Mouse (Mus musculus): Measurements from ENCODE around the gene Ncan. TPM values are rescaled to one million over a fixed set of nuclear protein-coding genes. Genes with fewer than 3 reads are reported as not detected.
"Not testable (repeated sequence)": the region's sequence is repeated elsewhere in the genome, so short reads cannot be mapped to it uniquely, and the experiment has no call there.

Ncan gene
- polyA plus RNA-seq, 1 experiment: 0.04 TPM

DNA sequence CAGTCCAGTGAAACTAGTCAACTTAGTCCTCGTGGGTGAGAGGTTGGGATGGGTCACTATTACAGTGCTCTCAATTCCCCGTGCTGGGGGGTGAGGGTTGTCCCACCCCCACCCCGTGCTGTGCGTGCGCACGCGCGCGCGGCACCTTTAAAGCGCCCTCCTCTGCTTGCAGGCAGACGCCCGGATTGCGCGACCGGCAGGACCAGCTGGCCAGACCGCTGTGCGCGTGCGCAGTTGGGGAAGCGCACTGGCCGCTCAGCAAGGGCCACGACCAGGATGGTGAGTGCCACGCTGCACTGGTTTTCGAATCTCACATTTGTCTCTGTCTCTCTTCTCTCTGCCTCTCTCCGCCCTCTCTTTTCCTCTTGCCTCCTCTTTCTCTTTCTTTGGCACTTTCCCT, 37.4 kb downstream of the Ncan start, which contains the start of gene Hapln4:
Hapln4 (plus strand) TSS at position 173 of the 400 bp plus-strand sequence.
- no peak within 1 kb of the TSS for H3K27ac ChIP-seq (ENCODE audit: insufficient read depth, low read depth, low read length)
- 1% methylated on average over 26 of the region's 26 CpGs for WGBS
- H3K4me3 ChIP-seq (ENCODE audit: low read depth, low read length): peak within 1 kb of the TSS; percentile 61
- peaks cover 20% of the 10 kb centered on the region for H3K4me1 ChIP-seq (ENCODE audit: control insufficient read depth, insufficient read depth, insufficient read length, low read length)
- peaks cover 16% of the 10 kb centered on the region for H3K36me3 ChIP-seq (ENCODE audit: control insufficient read depth, insufficient read depth, low read length)
- TF ChIP-seq POLR2A (IDR thresholded peaks at IDR 0.05; ENCODE audit: low read depth, low read length): no peak
- no peak for TF ChIP-seq CTCF (IDR thresholded peaks at IDR 0.05; ENCODE audit: extremely low read depth, insufficient read length, insufficient replicate concordance, low read depth, low read length)
- H3K27me3 ChIP-seq (ENCODE audit: control insufficient read depth, insufficient read depth, low read length): peaks cover 36% of the 10 kb centered on the region

DNA sequence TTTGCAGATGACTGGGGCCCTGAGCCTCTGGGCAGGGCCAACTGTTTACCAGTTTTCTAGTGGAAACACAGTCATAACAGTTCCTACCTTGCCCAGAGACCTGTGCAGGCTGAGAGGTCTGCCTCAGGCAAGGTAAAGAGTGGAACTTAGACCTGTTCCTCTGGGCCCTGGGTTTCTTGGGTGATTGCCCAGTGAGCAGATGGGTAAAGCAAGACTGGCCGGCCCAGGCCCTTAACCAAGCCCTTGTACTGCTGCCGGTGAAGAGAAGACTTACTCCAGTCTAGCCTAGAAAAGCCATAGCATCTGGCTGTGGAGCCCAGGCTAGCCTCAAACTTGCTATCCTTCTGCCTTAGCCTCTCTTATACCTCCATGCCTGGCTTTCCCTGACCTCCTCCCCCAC, 38.7 kb downstream of the Ncan start:
- Histone ChIP-seq H3K4me1 (ENCODE audit: control insufficient read depth, insufficient read depth, insufficient read length, low read length) (peaks cover 14% of the 10 kb centered on the region), H3K27ac (ENCODE audit: insufficient read depth, low read depth, low read length) (no peak overlapping the region), H3K27me3 (ENCODE audit: control insufficient read depth, insufficient read depth, low read length) (peaks cover 24% of the 10 kb centered on the region), H3K4me3 (ENCODE audit: low read depth, low read length) (no peak overlapping the region), H3K36me3 (ENCODE audit: control insufficient read depth, insufficient read depth, low read length) (peaks cover 27% of the 10 kb centered on the region)
- 79% methylated on average over 2 of the region's 2 CpGs for WGBS
- TF ChIP-seq CTCF (IDR thresholded peaks at IDR 0.05; ENCODE audit: extremely low read depth, insufficient read length, insufficient replicate concordance, low read depth, low read length) (no peak), POLR2A (IDR thresholded peaks at IDR 0.05; ENCODE audit: low read depth, low read length) (no peak)

DNA sequence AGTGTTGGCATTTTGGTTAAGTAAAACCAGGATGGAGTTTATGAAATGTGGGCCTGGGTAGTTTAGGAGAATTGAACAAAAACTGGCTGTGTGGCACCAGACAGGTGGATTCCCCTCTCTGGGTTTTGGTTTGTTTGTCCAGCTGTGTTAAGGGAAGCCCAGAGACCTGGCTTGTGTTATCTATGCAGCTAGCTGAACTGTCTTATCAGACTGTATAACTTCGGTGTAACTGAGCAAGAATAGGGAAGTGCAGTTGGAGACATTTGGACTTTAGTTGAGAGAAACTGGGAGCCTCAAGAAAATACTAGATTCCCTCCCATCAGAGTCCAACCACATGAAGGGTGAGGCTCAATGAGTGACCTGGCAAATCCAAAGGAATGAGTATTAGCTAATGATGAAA, 47.0 kb downstream of the Ncan start:
- Histone ChIP-seq H3K27me3 (ENCODE audit: control insufficient read depth, insufficient read depth, low read length) (no peaks in the 10 kb centered on the region), H3K4me3 (ENCODE audit: low read depth, low read length) (no peak overlapping the region; the same call in 1 of the 2 replicates), H3K27ac (ENCODE audit: insufficient read depth, low read depth, low read length) (peak overlapping the region; percentile 100), H3K36me3 (ENCODE audit: control insufficient read depth, insufficient read depth, low read length) (peaks cover 46% of the 10 kb centered on the region), H3K4me1 (ENCODE audit: control insufficient read depth, insufficient read depth, insufficient read length, low read length) (peaks cover 19% of the 10 kb centered on the region; the same call in 1 of the 2 replicates)
- WGBS: 25% methylated on average over 1 of the region's 1 CpGs
- TF ChIP-seq CTCF (IDR thresholded peaks at IDR 0.05; ENCODE audit: extremely low read depth, insufficient read length, insufficient replicate concordance, low read depth, low read length) (no peak), POLR2A (IDR thresholded peaks at IDR 0.05; ENCODE audit: low read depth, low read length) (no peak)

DNA sequence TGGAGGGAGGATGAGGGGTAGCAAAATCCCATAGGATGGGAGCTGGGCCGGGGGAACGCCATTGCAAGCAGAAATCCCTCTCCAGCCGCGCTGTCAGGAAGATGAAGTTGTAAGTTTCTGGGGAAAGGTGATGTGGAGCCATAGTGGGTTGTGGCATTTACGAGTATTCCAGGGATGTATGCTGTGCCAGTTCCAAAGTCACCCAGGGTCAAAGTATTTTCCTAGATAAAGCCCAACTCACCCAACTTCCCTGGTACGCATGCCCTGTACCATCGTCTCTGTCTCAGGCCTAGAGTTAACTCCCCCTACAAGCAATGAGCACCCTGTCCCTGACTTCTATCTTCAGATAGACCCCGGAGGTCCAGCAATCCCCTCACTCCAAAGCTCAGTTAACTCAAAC, 47.6 kb downstream of the Ncan start:
- TF ChIP-seq POLR2A (IDR thresholded peaks at IDR 0.05; ENCODE audit: low read depth, low read length) (no peak), CTCF (IDR thresholded peaks at IDR 0.05; ENCODE audit: extremely low read depth, insufficient read length, insufficient replicate concordance, low read depth, low read length) (no peak)
- H3K4me3 ChIP-seq (ENCODE audit: low read depth, low read length): peak overlapping the region; percentile 79
- peaks cover 19% of the 10 kb centered on the region; the same call in 1 of the 2 replicates for H3K4me1 ChIP-seq (ENCODE audit: control insufficient read depth, insufficient read depth, insufficient read length, low read length)
- H3K27ac ChIP-seq (ENCODE audit: insufficient read depth, low read depth, low read length): peak overlapping the region; percentile 100
- WGBS: 23% methylated on average over 8 of the region's 8 CpGs
- H3K27me3 ChIP-seq (ENCODE audit: control insufficient read depth, insufficient read depth, low read length): no peaks in the 10 kb centered on the region
- peaks cover 40% of the 10 kb centered on the region for H3K36me3 ChIP-seq (ENCODE audit: control insufficient read depth, insufficient read depth, low read length)

DNA sequence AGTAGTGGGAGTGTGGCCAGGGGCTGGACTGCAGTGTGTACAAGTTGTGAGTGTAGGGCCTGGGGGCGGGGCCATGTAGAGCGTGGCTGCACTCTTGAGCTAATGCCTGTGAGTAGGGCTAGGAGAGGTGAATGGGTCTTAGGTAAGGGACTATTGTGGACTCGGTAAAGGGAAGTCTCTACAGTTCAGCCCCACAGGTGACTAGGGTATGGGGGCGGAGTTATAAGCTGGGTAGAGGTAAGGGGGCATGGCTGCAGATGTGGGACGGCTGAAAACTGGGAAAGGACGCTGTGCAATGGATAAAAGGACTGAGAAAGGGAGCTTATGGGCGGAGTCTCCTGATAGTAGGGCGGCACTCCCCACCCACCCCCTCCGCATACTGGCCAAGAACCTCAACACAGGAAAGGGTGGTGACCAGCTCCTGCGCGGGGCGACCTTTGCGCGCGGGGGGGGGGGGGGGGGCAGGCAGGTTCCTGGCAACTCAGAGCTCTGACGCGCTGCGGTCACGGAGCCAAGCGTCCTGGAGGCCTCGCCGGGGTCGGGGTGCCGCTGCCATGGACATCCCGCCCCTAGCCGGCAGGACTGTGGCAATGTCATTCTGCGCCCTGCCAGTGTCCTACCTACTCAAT, 48.1 kb downstream of the Ncan start, which contains the start of gene Tm6sf2:
Tm6sf2 (plus strand) TSS at position 484 of the 629 bp plus-strand sequence.
- Histone ChIP-seq H3K4me3 (ENCODE audit: low read depth, low read length) (peak within 1 kb of the TSS; percentile 79), H3K4me1 (ENCODE audit: control insufficient read depth, insufficient read depth, insufficient read length, low read length) (peaks cover 19% of the 10 kb centered on the region; the same call in 1 of the 2 replicates), H3K36me3 (ENCODE audit: control insufficient read depth, insufficient read depth, low read length) (peaks cover 36% of the 10 kb centered on the region), H3K27me3 (ENCODE audit: control insufficient read depth, insufficient read depth, low read length) (no peaks in the 10 kb centered on the region), H3K27ac (ENCODE audit: insufficient read depth, low read depth, low read length) (peak within 1 kb of the TSS; percentile 100)
- WGBS: 3% methylated on average over 27 of the region's 27 CpGs
- TF ChIP-seq POLR2A (IDR thresholded peaks at IDR 0.05; ENCODE audit: low read depth, low read length) (0 out of 2 replicates have a peak, but pooled peaks have one; percentile 39), CTCF (IDR thresholded peaks at IDR 0.05; ENCODE audit: extremely low read depth, insufficient read length, insufficient replicate concordance, low read depth, low read length) (no peak)

DNA sequence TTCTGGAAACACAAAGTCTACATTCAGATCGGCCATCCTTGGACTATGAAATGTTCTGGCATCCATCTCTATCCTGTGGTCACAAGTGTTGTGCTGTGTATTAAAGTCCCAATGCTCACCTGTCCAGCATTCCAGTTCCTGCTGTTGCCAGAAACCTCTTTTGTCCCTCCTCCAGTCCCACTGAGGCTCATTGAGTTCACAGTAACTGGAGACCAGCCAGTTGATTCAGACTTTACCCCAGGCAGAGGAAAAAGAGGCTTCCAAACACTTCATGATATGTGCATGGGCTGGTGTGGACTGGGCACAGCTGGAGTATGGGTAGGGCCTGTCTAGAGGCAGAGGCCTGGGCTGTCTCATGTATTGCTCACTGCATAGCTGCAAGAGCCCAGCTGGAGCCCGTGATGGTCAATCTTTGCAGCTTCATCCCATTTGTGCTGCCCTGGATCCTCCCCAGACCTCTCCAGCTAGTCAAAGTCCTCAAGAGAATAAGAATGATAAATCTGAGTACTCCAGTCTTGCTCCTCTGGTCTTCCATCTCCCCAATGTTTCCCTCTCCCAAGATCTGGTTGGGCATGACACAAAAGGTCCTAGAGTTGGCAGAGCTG, 48.7 kb downstream of the Ncan start:
- TF ChIP-seq POLR2A (IDR thresholded peaks at IDR 0.05; ENCODE audit: low read depth, low read length): no peak
- 36% methylated on average over 2 of the region's 2 CpGs for WGBS
- H3K4me1 ChIP-seq (ENCODE audit: control insufficient read depth, insufficient read depth, insufficient read length, low read length): peaks cover 19% of the 10 kb centered on the region; the same call in 1 of the 2 replicates
- H3K27me3 ChIP-seq (ENCODE audit: control insufficient read depth, insufficient read depth, low read length): no peaks in the 10 kb centered on the region
- H3K36me3 ChIP-seq (ENCODE audit: control insufficient read depth, insufficient read depth, low read length): peaks cover 34% of the 10 kb centered on the region
- H3K4me3 ChIP-seq (ENCODE audit: low read depth, low read length): peak overlapping the region; percentile 79
- peak overlapping the region; percentile 87 for H3K27ac ChIP-seq (ENCODE audit: insufficient read depth, low read depth, low read length)

DNA sequence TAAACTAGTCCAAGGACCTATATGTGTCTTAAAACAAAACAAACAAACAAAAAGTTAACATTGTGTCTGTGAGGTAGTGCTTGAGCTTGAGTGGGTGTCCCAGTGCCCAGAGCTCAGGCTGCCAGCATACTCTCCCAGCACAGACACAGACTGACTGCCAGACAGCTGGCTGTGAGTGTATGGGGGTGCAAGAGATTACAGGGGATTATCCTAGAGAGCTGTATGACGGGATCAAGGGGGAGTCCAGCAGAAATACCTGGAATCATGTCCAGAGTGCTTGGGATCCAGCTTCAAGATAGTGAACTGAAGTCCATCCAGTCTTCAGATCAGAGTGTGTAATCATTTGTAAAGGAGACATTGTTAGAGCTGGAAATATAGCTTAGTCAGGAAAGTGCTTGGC, 63.0 kb downstream of the Ncan start:
- Histone ChIP-seq H3K27ac (ENCODE audit: insufficient read depth, low read depth, low read length) (no peak overlapping the region), H3K4me1 (ENCODE audit: control insufficient read depth, insufficient read depth, insufficient read length, low read length) (no peaks in the 10 kb centered on the region), H3K36me3 (ENCODE audit: control insufficient read depth, insufficient read depth, low read length) (peaks cover 62% of the 10 kb centered on the region), H3K27me3 (ENCODE audit: control insufficient read depth, insufficient read depth, low read length) (no peaks in the 10 kb centered on the region), H3K4me3 (ENCODE audit: low read depth, low read length) (no peak overlapping the region)
- 89% methylated on average over 1 of the region's 1 CpGs for WGBS
- TF ChIP-seq CTCF (IDR thresholded peaks at IDR 0.05; ENCODE audit: extremely low read depth, insufficient read length, insufficient replicate concordance, low read depth, low read length) (no peak), POLR2A (IDR thresholded peaks at IDR 0.05; ENCODE audit: low read depth, low read length) (no peak)

DNA sequence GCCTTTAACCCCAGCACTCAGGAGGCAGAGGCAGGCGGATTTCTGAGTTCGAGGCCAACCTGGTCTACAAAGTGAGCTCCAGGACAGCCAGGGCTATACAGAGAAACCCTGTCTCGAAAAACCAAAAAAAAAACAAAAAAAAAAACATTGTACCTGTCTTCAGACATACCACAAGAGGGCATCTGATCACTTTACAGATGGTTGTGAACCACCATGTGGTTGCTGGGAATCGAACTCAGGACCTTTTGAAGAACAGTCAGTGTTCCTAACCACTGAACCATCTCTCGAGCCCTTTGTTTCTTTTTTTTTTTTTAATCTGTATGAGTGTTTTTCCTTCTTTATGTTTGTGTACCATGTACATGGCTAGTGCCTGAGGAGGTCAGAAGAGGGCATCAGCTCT, 70.2 kb downstream of the Ncan start:
- 92% methylated on average over 5 of the region's 5 CpGs for WGBS
- H3K27me3 ChIP-seq (ENCODE audit: control insufficient read depth, insufficient read depth, low read length); H3K4me3 ChIP-seq (ENCODE audit: low read depth, low read length); H3K4me1 ChIP-seq (ENCODE audit: control insufficient read depth, insufficient read depth, insufficient read length, low read length); H3K27ac ChIP-seq (ENCODE audit: insufficient read depth, low read depth, low read length): not testable (repeated sequence)
- H3K36me3 ChIP-seq (ENCODE audit: control insufficient read depth, insufficient read depth, low read length): peaks cover 45% of the 10 kb centered on the region

Data from small intestine, adult 2 months (tissue).